Comparison of ENCODE assay signal across 29 mouse cellular contexts in the genomic region with DNA sequence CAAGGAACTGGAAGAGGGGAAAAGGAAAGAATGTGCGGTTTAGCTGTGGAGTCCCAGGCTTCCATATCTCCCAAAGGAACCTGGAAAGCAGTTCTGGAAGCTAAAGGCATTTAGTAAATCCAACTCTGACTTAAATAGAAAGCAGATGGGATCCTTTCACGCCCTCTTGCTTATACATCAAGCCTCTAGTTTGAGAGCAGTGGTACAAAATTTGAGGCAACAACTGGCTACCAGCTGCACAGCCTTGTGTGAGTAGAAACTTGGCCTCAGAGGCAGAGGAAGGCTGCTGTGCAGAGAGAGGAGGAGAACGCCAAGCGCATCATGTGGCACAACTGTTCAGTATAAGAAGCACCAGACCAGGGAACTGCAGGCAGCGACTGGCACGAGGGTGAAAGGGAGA. TPM values are rescaled to one million over a fixed set of nuclear protein-coding genes. Genes with fewer than 3 reads are reported as not detected.
DNase-seq lines count a peak whose midpoint lies in the region; ATAC-seq and TF ChIP-seq lines count a peak whose summit lies in the region.
"Had no signal": no experiment of that assay in that cellular context is flagged by ENCODE, and none has a peak within 500 bp of the region (broad histone marks: within the 10 kb centered on the region; RNA-seq: fewer than 3 reads in every experiment).

No protein-coding gene starts in this region.

- WGBS in embryonic facial prominence, embryonic 13.5 days = 53% methylated on average over 6 of the region's 6 CpGs
- WGBS in limb, embryonic 14.5 days = 55% methylated on average over 6 of the region's 6 CpGs

- no peaks in the 10 kb centered on the region for H3K9me3 ChIP-seq in embryonic facial prominence, embryonic 13.5 days
- H3K9me3 ChIP-seq in limb, embryonic 14.5 days (ENCODE audit: control insufficient read depth, low read length) = no peaks in the 10 kb centered on the region
- H3K9me3 ChIP-seq: hindbrain, embryonic 15.5 days; limb, embryonic 12.5 days; stomach, embryonic 15.5 days had no signal

- peak overlapping the region; percentile 51 for H3K27ac ChIP-seq in embryonic facial prominence, embryonic 13.5 days
- H3K27ac ChIP-seq in limb, embryonic 14.5 days (replicated peaks; ENCODE audit: low read depth, low read length) = no peak overlapping the region
- H3K27ac ChIP-seq: heart, adult 2 months; hindbrain, embryonic 15.5 days; limb, embryonic 12.5 days; stomach, embryonic 15.5 days had no signal

- no peak for TF ChIP-seq POLR2A in limb, embryonic 14.5 days (IDR thresholded peaks at IDR 0.05; ENCODE audit: borderline replicate concordance, extremely low read depth, insufficient read depth, insufficient read length)

- H3K4me2 ChIP-seq in embryonic facial prominence, embryonic 13.5 days = no peak overlapping the region
- no peak overlapping the region for H3K4me2 ChIP-seq in limb, embryonic 14.5 days (replicated peaks; ENCODE audit: low read depth, low read length, severe bottlenecking)
- H3K4me2 ChIP-seq: hindbrain, embryonic 15.5 days; limb, embryonic 12.5 days; stomach, embryonic 15.5 days had no signal

- H3K27me3 ChIP-seq in embryonic facial prominence, embryonic 13.5 days = peaks cover 68% of the 10 kb centered on the region
- H3K27me3 ChIP-seq in limb, embryonic 14.5 days (ENCODE audit: control insufficient read depth, insufficient read depth, low read length) = 0 out of 2 replicates have a peak, but pooled peaks cover 9% of the 10 kb centered on the region

- DNase-seq in gastrocnemius, postnatal 14 days = peak; percentile 3
- no peak for DNase-seq in gastrocnemius, adult 8-10 months (ENCODE audit: low spot score in 2 of 2)
- DNase-seq in right cerebral cortex, postnatal 10 days (ENCODE audit: low spot score in 2 of 2) = peak; percentile 23 to 36
- DNase-seq in right cerebral cortex, postnatal 4 days = no peak
- peak; percentile 61 for DNase-seq in limb, embryonic 14.5 days (ENCODE audit: low spot score)
- no peak for DNase-seq in layer of hippocampus, adult 11-12 months (ENCODE audit: low spot score)
- no peak for DNase-seq in urinary bladder, postnatal 14 days (ENCODE audit: low spot score)
- DNase-seq: adrenal gland, postnatal 25 days; cerebellum, postnatal 14 days; gastrocnemius, postnatal 10 days; heart, adult 2 months; kidney, postnatal 10 days; lung, postnatal 10 days; midbrain, embryonic 14.5 days; thymus, postnatal 25 days had no signal

- H3K36me3 ChIP-seq in embryonic facial prominence, embryonic 13.5 days = no peaks in the 10 kb centered on the region
- no peaks in the 10 kb centered on the region for H3K36me3 ChIP-seq in limb, embryonic 14.5 days (ENCODE audit: control insufficient read depth, insufficient read depth, low read length)
- H3K36me3 ChIP-seq: hindbrain, embryonic 15.5 days; limb, embryonic 12.5 days; stomach, embryonic 15.5 days had no signal

- intact Hi-C loops in gastrocnemius, postnatal 14 days (cut with DNase I; ENCODE audit: low total_unique reads) = no loop called here

- H3K9ac ChIP-seq in embryonic facial prominence, embryonic 13.5 days = no peak overlapping the region
- H3K9ac ChIP-seq in limb, embryonic 14.5 days (ENCODE audit: low read depth, low read length, severe bottlenecking) = no peak overlapping the region
- H3K9ac ChIP-seq: hindbrain, embryonic 15.5 days; limb, embryonic 12.5 days; stomach, embryonic 15.5 days had no signal

- ATAC-seq in embryonic facial prominence, embryonic 13.5 days (ENCODE audit: insufficient number of reproducible peaks, insufficient read depth, low FRiP score, low TSS enrichment, low read depth) = no peak
- no peak; the same call in 1 of the 2 replicates for ATAC-seq in limb, embryonic 14.5 days (ENCODE audit: low FRiP score, low read depth)
- ATAC-seq: activated CD4-positive, CD25-positive, alpha-beta regulatory T cell, adult 4 months; forebrain, embryonic 14.5 days; intestine, postnatal 0 days; Patski had no signal

- no peak overlapping the region for H3K4me3 ChIP-seq in embryonic facial prominence, embryonic 13.5 days
- no peak overlapping the region for H3K4me3 ChIP-seq in limb, embryonic 14.5 days (replicated peaks; ENCODE audit: low read length)
- H3K4me3 ChIP-seq: heart, adult 2 months; hindbrain, embryonic 15.5 days; limb, embryonic 12.5 days; myocyte; stomach, embryonic 15.5 days had no signal

- H3K4me1 ChIP-seq in embryonic facial prominence, embryonic 13.5 days = peaks cover 7% of the 10 kb centered on the region; the same call in 1 of the 2 replicates
- no peaks in the 10 kb centered on the region for H3K4me1 ChIP-seq in limb, embryonic 14.5 days (ENCODE audit: control insufficient read depth, insufficient read depth, low read length)
- H3K4me1 ChIP-seq: hindbrain, embryonic 15.5 days; limb, embryonic 12.5 days; stomach, embryonic 15.5 days had no signal

RNA-seq across cellular contexts. Expression of gene Vsig1, which starts 13.9 kb away (rescaled TPM):
- not detected for total RNA-seq in gastrocnemius, postnatal 14 days (2021)
- not detected for total RNA-seq in gastrocnemius, adult 8-10 months (2022)
- 0.12 TPM in 1 of 2 replicates, not detected in the other for polyA plus RNA-seq in embryonic facial prominence, embryonic 13.5 days (2015; fragmentation: Nextera tagmentation; extraction: Ambion mirVana)
- not detected in 2 replicates for polyA plus RNA-seq in limb, embryonic 14.5 days (2012; rRNA removed)
- not detected in 2 replicates for polyA plus RNA-seq in limb, embryonic 14.5 days (2014; fragmentation: Nextera tagmentation; extraction: Ambion mirVana)
- total RNA-seq: adrenal gland, postnatal 25 days; heart, adult 2 months; megakaryocyte, adult 5-6 weeks; neutrophil, adult 5-6 weeks had no signal
- polyA plus RNA-seq: activated CD4-positive, CD25-positive, alpha-beta regulatory T cell, adult 4 months; C2C12; forebrain, embryonic 14.5 days; heart, postnatal 0 days; hindbrain, embryonic 15.5 days; limb, embryonic 12.5 days; myocyte; Patski; spleen, adult 2 months had no signal

RNA-seq across cellular contexts. Expression of gene Psmd10, which starts 35.2 kb away (rescaled TPM):
- 10 to 100 TPM in 1 of 2 experiments, 1 to 10 TPM in 1; 10.0 to 12.5 TPM for total RNA-seq in gastrocnemius, postnatal 14 days (2021)
- total RNA-seq in gastrocnemius, adult 8-10 months (2022) = 10 to 100 TPM in 3 of 4 experiments, 1 to 10 TPM in 1; 9.9 to 12.5 (median 11.1) TPM
- 39.5 and 43.3 TPM in 2 replicates for polyA plus RNA-seq in embryonic facial prominence, embryonic 13.5 days (2015; fragmentation: Nextera tagmentation; extraction: Ambion mirVana)
- polyA plus RNA-seq in limb, embryonic 14.5 days (2012; rRNA removed) = 14.6 and 19.0 TPM in 2 replicates
- polyA plus RNA-seq in limb, embryonic 14.5 days (2014; fragmentation: Nextera tagmentation; extraction: Ambion mirVana) = 40.1 and 43.9 TPM in 2 replicates

RNA-seq across cellular contexts. Expression of gene Atg4a, which starts 35.4 kb away (rescaled TPM):
- total RNA-seq in gastrocnemius, postnatal 14 days (2021) = 10 to 100 TPM; 19.1 to 20.0 TPM
- 10 to 100 TPM; 18.2 to 29.3 (median 24.1) TPM for total RNA-seq in gastrocnemius, adult 8-10 months (2022)
- 17.6 and 18.1 TPM in 2 replicates for polyA plus RNA-seq in embryonic facial prominence, embryonic 13.5 days (2015; fragmentation: Nextera tagmentation; extraction: Ambion mirVana)
- polyA plus RNA-seq in limb, embryonic 14.5 days (2012; rRNA removed) = 10.7 and 12.4 TPM in 2 replicates
- polyA plus RNA-seq in limb, embryonic 14.5 days (2014; fragmentation: Nextera tagmentation; extraction: Ambion mirVana) = 23.2 and 26.3 TPM in 2 replicates

Comparison
In these comparisons a context has a peak if more than half of its experiments do, and no peak if none do; other contexts are left out.
1. DNase-seq: peak in gastrocnemius, postnatal 14 days (single experiment), right cerebral cortex, postnatal 10 days (2 of 2) and limb, embryonic 14.5 days (single experiment); none in gastrocnemius, adult 8-10 months (0 of 2), right cerebral cortex, postnatal 4 days (single experiment), layer of hippocampus, adult 11-12 months (single experiment) and urinary bladder, postnatal 14 days (single experiment).